Mouse (Mus musculus): ENCODE measurements around the gene Rdh11. TPM values are rescaled to one million over a fixed set of nuclear protein-coding genes. Genes with fewer than 3 reads are reported as not detected.

Rdh11 gene
- polyA plus RNA-seq, 1 experiment: 19.5 TPM

DNA sequence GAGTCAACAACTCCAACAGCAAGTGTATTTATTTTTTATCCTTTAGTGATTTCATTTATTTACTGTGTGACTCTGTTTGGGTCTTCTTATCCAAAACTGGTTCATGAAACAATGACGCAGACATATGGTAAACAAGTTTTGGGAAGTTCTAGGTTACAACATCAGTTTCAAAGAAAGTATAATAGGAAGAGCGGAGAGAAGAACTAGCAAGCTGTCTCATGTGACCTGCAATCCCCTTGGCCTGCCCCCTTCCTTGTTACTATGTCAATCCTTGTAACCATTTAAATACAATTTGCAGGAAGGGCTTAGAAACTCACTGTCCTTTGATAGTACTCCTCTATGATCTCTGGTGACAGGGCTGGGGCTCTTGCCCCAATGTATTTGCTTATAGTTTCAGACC, 51.3 kb downstream of the Rdh11 start:
- TF ChIP-seq E2F4 (IDR thresholded peaks at IDR 0.05; ENCODE audit: insufficient read depth) (no peak), POLR2AphosphoS2 (IDR thresholded peaks at IDR 0.05; ENCODE audit: insufficient read length, low read depth) (no peak), MYOG (IDR thresholded peaks at IDR 0.05; ENCODE audit: control insufficient read depth in 1 of 3, insufficient read depth in 1 of 3, insufficient read length in 2 of 3, low read depth in 2 of 3) (no peak), USF1 (IDR thresholded peaks at IDR 0.05; ENCODE audit: low read depth) (no peak), POLR2A (IDR thresholded peaks at IDR 0.05; ENCODE audit: insufficient read length, low read depth) (no peak), MAX (IDR thresholded peaks at IDR 0.05; ENCODE audit: low read depth) (no peak), CEBPB (IDR thresholded peaks at IDR 0.05; ENCODE audit: insufficient read depth, poor library complexity, severe bottlenecking) (no peak), TCF3 (IDR thresholded peaks at IDR 0.05; ENCODE audit: insufficient read length, low read depth) (no peak), TCF12 (IDR thresholded peaks at IDR 0.05; ENCODE audit: insufficient read depth, poor library complexity, severe bottlenecking) (no peak), MYOD1 (IDR thresholded peaks at IDR 0.05; ENCODE audit: control insufficient read depth in 1 of 3, insufficient read length in 2 of 3, low read depth in 2 of 3) (no peak), REST (IDR thresholded peaks at IDR 0.05; ENCODE audit: insufficient read depth, insufficient read length) (no peak), SRF (IDR thresholded peaks at IDR 0.05; ENCODE audit: control insufficient read depth, insufficient read length, low read depth) (no peak)
- Histone ChIP-seq H3K4me3 (no peak overlapping the region), H3K79me2 (ENCODE audit: control insufficient read depth, insufficient read depth) (no peaks in the 10 kb centered on the region), H3ac (ENCODE audit: control insufficient read depth, insufficient read length) (no peak overlapping the region), H3K36me3 (ENCODE audit: control insufficient read depth, insufficient read depth) (no peaks in the 10 kb centered on the region), H3K27me3 (ENCODE audit: control insufficient read depth, insufficient read depth, insufficient read length) (no peaks in the 10 kb centered on the region), H3K4me2 (ENCODE audit: low read depth) (no peak overlapping the region)

- Histone ChIP-seq H3K79me2 (ENCODE audit: control insufficient read depth, insufficient read depth) (no peaks in the 10 kb centered on the region), H3K4me2 (ENCODE audit: low read depth) (no peak overlapping the region), H3ac (ENCODE audit: control insufficient read depth, insufficient read length) (no peak overlapping the region), H3K27me3 (ENCODE audit: control insufficient read depth, insufficient read depth, insufficient read length) (no peaks in the 10 kb centered on the region), H3K4me3 (no peak overlapping the region), H3K36me3 (ENCODE audit: control insufficient read depth, insufficient read depth) (no peaks in the 10 kb centered on the region)
- TF ChIP-seq CEBPB (IDR thresholded peaks at IDR 0.05; ENCODE audit: insufficient read depth, poor library complexity, severe bottlenecking): no peak
- TF ChIP-seq POLR2A (IDR thresholded peaks at IDR 0.05; ENCODE audit: insufficient read length, low read depth): no peak
- TF ChIP-seq MAX (IDR thresholded peaks at IDR 0.05; ENCODE audit: low read depth): no peak
- no peak for TF ChIP-seq TCF12 (IDR thresholded peaks at IDR 0.05; ENCODE audit: insufficient read depth, poor library complexity, severe bottlenecking)
- no peak for TF ChIP-seq REST (IDR thresholded peaks at IDR 0.05; ENCODE audit: insufficient read depth, insufficient read length)
- TF ChIP-seq POLR2AphosphoS2 (IDR thresholded peaks at IDR 0.05; ENCODE audit: insufficient read length, low read depth): no peak
- no peak for TF ChIP-seq TCF3 (IDR thresholded peaks at IDR 0.05; ENCODE audit: insufficient read length, low read depth)
Observed at GRCm38 (mm10) chr12:79139417-79139816, 52.7 kb downstream of the Rdh11 start.

GRCm38 (mm10) chr12:79138999-79139398, 53.1 kb downstream of the Rdh11 start:
- H3K36me3 ChIP-seq (ENCODE audit: control insufficient read depth, insufficient read depth): no peaks in the 10 kb centered on the region
- no peaks in the 10 kb centered on the region for H3K27me3 ChIP-seq (ENCODE audit: control insufficient read depth, insufficient read depth, insufficient read length)
- H3ac ChIP-seq (ENCODE audit: control insufficient read depth, insufficient read length): no peak overlapping the region
- no peaks in the 10 kb centered on the region for H3K79me2 ChIP-seq (ENCODE audit: control insufficient read depth, insufficient read depth)
- H3K4me2 ChIP-seq (ENCODE audit: low read depth): no peak overlapping the region
- TF ChIP-seq TCF12 (IDR thresholded peaks at IDR 0.05; ENCODE audit: insufficient read depth, poor library complexity, severe bottlenecking): no peak
- no peak overlapping the region for H3K4me3 ChIP-seq

DNA sequence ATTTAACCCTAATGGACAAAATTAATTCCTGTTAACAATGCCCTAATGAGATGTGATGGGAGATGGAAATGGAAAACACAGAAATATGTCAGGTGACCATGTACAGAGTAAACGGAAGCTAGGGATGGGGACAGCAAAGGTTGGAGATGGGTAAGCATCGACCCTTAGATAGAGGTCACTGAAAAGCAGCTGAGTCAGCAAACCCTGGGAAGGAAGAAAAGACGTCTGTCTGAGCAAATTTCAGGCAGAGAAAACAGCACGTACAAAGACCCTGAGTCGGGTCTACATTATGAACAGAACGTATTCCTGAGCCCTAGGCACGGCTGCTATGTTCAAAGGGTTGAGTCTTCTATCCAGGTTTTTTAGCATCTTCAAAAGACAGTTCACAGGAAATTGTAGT, 55.1 kb downstream of the Rdh11 start:
- no peaks in the 10 kb centered on the region for H3K79me2 ChIP-seq (ENCODE audit: control insufficient read depth, insufficient read depth)
- no peak overlapping the region for H3ac ChIP-seq (ENCODE audit: control insufficient read depth, insufficient read length)
- no peaks in the 10 kb centered on the region for H3K36me3 ChIP-seq (ENCODE audit: control insufficient read depth, insufficient read depth)
- no peak overlapping the region for H3K4me2 ChIP-seq (ENCODE audit: low read depth)
- TF ChIP-seq TCF12 (IDR thresholded peaks at IDR 0.05; ENCODE audit: insufficient read depth, poor library complexity, severe bottlenecking): no peak
- no peak overlapping the region for H3K4me3 ChIP-seq
- peaks cover 9% of the 10 kb centered on the region for H3K27me3 ChIP-seq (ENCODE audit: control insufficient read depth, insufficient read depth, insufficient read length)

DNA sequence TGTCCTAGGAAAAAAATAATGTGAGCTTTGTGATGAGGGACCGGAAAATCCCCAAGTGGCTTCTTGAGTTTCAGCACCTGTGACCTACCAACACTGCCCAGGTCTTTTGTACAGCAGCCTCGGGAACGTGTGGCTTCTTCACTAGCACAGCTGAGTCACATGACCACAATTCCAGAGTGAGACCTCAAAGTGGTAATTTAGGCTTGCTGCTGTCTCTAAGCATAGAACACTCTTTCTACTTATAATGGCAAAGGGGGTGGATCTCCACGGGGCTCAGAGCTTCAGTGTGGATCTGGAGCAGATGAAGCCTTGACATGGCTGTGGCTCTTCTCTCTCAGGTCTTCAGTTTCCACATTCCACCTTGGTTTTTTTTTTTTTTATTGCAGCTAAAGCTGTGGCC, 57.0 kb downstream of the Rdh11 start:
- H3K79me2 ChIP-seq (ENCODE audit: control insufficient read depth, insufficient read depth): no peaks in the 10 kb centered on the region
- no peak overlapping the region for H3ac ChIP-seq (ENCODE audit: control insufficient read depth, insufficient read length)
- H3K4me3 ChIP-seq: no peak overlapping the region
- H3K4me2 ChIP-seq (ENCODE audit: low read depth): no peak overlapping the region
- TF ChIP-seq POLR2AphosphoS2 (IDR thresholded peaks at IDR 0.05; ENCODE audit: insufficient read length, low read depth): no peak
- no peak for TF ChIP-seq POLR2A (IDR thresholded peaks at IDR 0.05; ENCODE audit: insufficient read length, low read depth)
- peak; percentile 69 for TF ChIP-seq USF1 (IDR thresholded peaks at IDR 0.05; ENCODE audit: low read depth)
- TF ChIP-seq MYOG (IDR thresholded peaks at IDR 0.05; ENCODE audit: control insufficient read depth in 1 of 3, insufficient read depth in 1 of 3, insufficient read length in 2 of 3, low read depth in 2 of 3): no peak
- H3K27me3 ChIP-seq (ENCODE audit: control insufficient read depth, insufficient read depth, insufficient read length): peaks cover 24% of the 10 kb centered on the region
- no peaks in the 10 kb centered on the region for H3K36me3 ChIP-seq (ENCODE audit: control insufficient read depth, insufficient read depth)

GRCm38 (mm10) chr12:79134676-79135075, 57.4 kb downstream of the Rdh11 start:
- TF ChIP-seq USF1 (IDR thresholded peaks at IDR 0.05; ENCODE audit: low read depth) (no peak), E2F4 (IDR thresholded peaks at IDR 0.05; ENCODE audit: insufficient read depth) (no peak), POLR2AphosphoS2 (IDR thresholded peaks at IDR 0.05; ENCODE audit: insufficient read length, low read depth) (no peak), SRF (IDR thresholded peaks at IDR 0.05; ENCODE audit: control insufficient read depth, insufficient read length, low read depth) (no peak), MAX (IDR thresholded peaks at IDR 0.05; ENCODE audit: low read depth) (no peak), CEBPB (IDR thresholded peaks at IDR 0.05; ENCODE audit: insufficient read depth, poor library complexity, severe bottlenecking) (no peak), MYOG (IDR thresholded peaks at IDR 0.05; ENCODE audit: control insufficient read depth in 1 of 3, insufficient read depth in 1 of 3, insufficient read length in 2 of 3, low read depth in 2 of 3) (no peak), MYOD1 (IDR thresholded peaks at IDR 0.05; ENCODE audit: control insufficient read depth in 1 of 3, insufficient read length in 2 of 3, low read depth in 2 of 3) (no peak), POLR2A (IDR thresholded peaks at IDR 0.05; ENCODE audit: insufficient read length, low read depth) (no peak), TCF12 (IDR thresholded peaks at IDR 0.05; ENCODE audit: insufficient read depth, poor library complexity, severe bottlenecking) (no peak), REST (IDR thresholded peaks at IDR 0.05; ENCODE audit: insufficient read depth, insufficient read length) (no peak), TCF3 (IDR thresholded peaks at IDR 0.05; ENCODE audit: insufficient read length, low read depth) (no peak)
- no peak overlapping the region for H3K4me2 ChIP-seq (ENCODE audit: low read depth)
- H3K36me3 ChIP-seq (ENCODE audit: control insufficient read depth, insufficient read depth): no peaks in the 10 kb centered on the region
- no peak overlapping the region for H3K4me3 ChIP-seq
- no peaks in the 10 kb centered on the region for H3K79me2 ChIP-seq (ENCODE audit: control insufficient read depth, insufficient read depth)
- H3K27me3 ChIP-seq (ENCODE audit: control insufficient read depth, insufficient read depth, insufficient read length): peaks cover 24% of the 10 kb centered on the region
- H3ac ChIP-seq (ENCODE audit: control insufficient read depth, insufficient read length): no peak overlapping the region
